In genomic region chr5:43561639-43562252, GRCm38 (mm10) we compare ENCODE assay signal across 13 mouse cellular contexts. TPM values are rescaled to one million over a fixed set of nuclear protein-coding genes. Genes with fewer than 3 reads are reported as not detected.
DNase-seq lines count a peak whose midpoint lies in the region; ATAC-seq and TF ChIP-seq lines count a peak whose summit lies in the region.
"Had no signal": no experiment of that assay in that cellular context is flagged by ENCODE, and none has a peak within 500 bp of the region (broad histone marks: within the 10 kb centered on the region; RNA-seq: fewer than 3 reads in every experiment).

No protein-coding gene starts in this region.

- H3K4me1 ChIP-seq in heart, embryonic 12.5 days (replicated peaks) = no peaks in the 10 kb centered on the region
- H3K4me1 ChIP-seq in kidney, postnatal 0 days (replicated peaks; ENCODE audit: insufficient read depth, low read length) = 0 out of 2 replicates have a peak, but pooled peaks cover 4% of the 10 kb centered on the region
- H3K4me1 ChIP-seq: forebrain, embryonic 13.5 days; midbrain, embryonic 13.5 days; neural tube, embryonic 15.5 days had no signal

- H3K9ac ChIP-seq in heart, embryonic 12.5 days = no peak overlapping the region
- H3K9ac ChIP-seq in kidney, postnatal 0 days (ENCODE audit: low read depth, low read length) = no peak overlapping the region
- H3K9ac ChIP-seq: forebrain, embryonic 13.5 days; midbrain, embryonic 13.5 days; neural tube, embryonic 15.5 days had no signal

- no peaks in the 10 kb centered on the region for H3K27me3 ChIP-seq in heart, embryonic 12.5 days (replicated peaks)
- no peaks in the 10 kb centered on the region for H3K27me3 ChIP-seq in kidney, postnatal 0 days (ENCODE audit: insufficient read depth, low read length)
- H3K27me3 ChIP-seq: forebrain, embryonic 13.5 days; midbrain, embryonic 13.5 days; neural tube, embryonic 15.5 days had no signal

- no peak overlapping the region for H3K27ac ChIP-seq in heart, embryonic 12.5 days (ENCODE audit: poor library complexity, severe bottlenecking)
- H3K27ac ChIP-seq in kidney, postnatal 0 days = peak overlapping the region; percentile 51; the same call in 1 of the 2 replicates
- H3K27ac ChIP-seq: forebrain, embryonic 13.5 days; midbrain, embryonic 13.5 days; neural tube, embryonic 15.5 days had no signal

- TF ChIP-seq CTCF in kidney, postnatal 0 days (IDR thresholded peaks at IDR 0.05; ENCODE audit: low read depth) = no peak; the same call in 1 of the 2 replicates

- no peaks in the 10 kb centered on the region for H3K9me3 ChIP-seq in heart, embryonic 12.5 days (replicated peaks)
- H3K9me3 ChIP-seq in kidney, postnatal 0 days (replicated peaks; ENCODE audit: low read length) = no peaks in the 10 kb centered on the region
- H3K9me3 ChIP-seq: forebrain, embryonic 13.5 days; midbrain, embryonic 13.5 days; neural tube, embryonic 15.5 days had no signal

- H3K4me2 ChIP-seq in heart, embryonic 12.5 days = no peak overlapping the region
- no peak overlapping the region for H3K4me2 ChIP-seq in kidney, postnatal 0 days (ENCODE audit: low read length)
- H3K4me2 ChIP-seq: forebrain, embryonic 13.5 days; midbrain, embryonic 13.5 days; neural tube, embryonic 15.5 days had no signal

- H3K36me3 ChIP-seq in heart, embryonic 12.5 days = no peaks in the 10 kb centered on the region
- no peaks in the 10 kb centered on the region for H3K36me3 ChIP-seq in kidney, postnatal 0 days (ENCODE audit: insufficient read depth, low read length)
- H3K36me3 ChIP-seq: midbrain, embryonic 13.5 days; neural tube, embryonic 15.5 days had no signal

- ATAC-seq in heart, embryonic 12.5 days (ENCODE audit: insufficient number of reproducible peaks, low FRiP score) = no peak
- peak; percentile 77; the same call in 1 of the 2 replicates for ATAC-seq in kidney, postnatal 0 days (replicated peaks; ENCODE audit: low FRiP score, low read depth)
- ATAC-seq: forebrain, embryonic 13.5 days; midbrain, embryonic 13.5 days had no signal

- H3K4me3 ChIP-seq in heart, embryonic 12.5 days = no peak overlapping the region
- H3K4me3 ChIP-seq in kidney, postnatal 0 days (replicated peaks; ENCODE audit: low read depth, low read length) = no peak overlapping the region
- H3K4me3 ChIP-seq: forebrain, embryonic 13.5 days; midbrain, embryonic 13.5 days; neural tube, embryonic 15.5 days had no signal

- DNase-seq in heart, adult 11 months = peak; percentile 93
- peak; percentile 17 to 31 for DNase-seq in right cerebral cortex, adult 2 months (ENCODE audit: low spot score in 2 of 2)
- DNase-seq in right cerebral cortex, postnatal 25 days = no peak
- peak; percentile 87 for DNase-seq in kidney, postnatal 0 days (ENCODE audit: low spot score)
- DNase-seq in testis, postnatal 14 days (ENCODE audit: low spot score) = peak; percentile 50
- DNase-seq in layer of hippocampus, adult 18-20 months (ENCODE audit: low spot score in 2 of 2) = no peak
- DNase-seq in layer of hippocampus, postnatal 10 days (ENCODE audit: low spot score in 2 of 2) = no peak
- DNase-seq: cerebellum, postnatal 10 days; liver had no signal

- 37% methylated on average over 2 of the region's 2 CpGs for WGBS in heart, embryonic 12.5 days
- WGBS in kidney, postnatal 0 days = 25% methylated on average over 2 of the region's 2 CpGs

RNA-seq across cellular contexts. Expression of gene C1qtnf7, which starts 46.4 kb away (rescaled TPM):
- 4.7 TPM in 2 replicates for polyA plus RNA-seq in heart, embryonic 12.5 days (2016; fragmentation: Nextera tagmentation; extraction: Ambion mirVana)
- 14.8 and 15.6 TPM in 2 replicates for polyA plus RNA-seq in kidney, postnatal 0 days (2015; fragmentation: Nextera tagmentation; extraction: Ambion mirVana)
- total RNA-seq in layer of hippocampus, adult 18-20 months (2021) = 1 to 10 TPM in 1 of 2 experiments, under 1 TPM in 1; 0.36 to 1.6 TPM
- total RNA-seq in layer of hippocampus, postnatal 10 days (2021) = under 1 TPM; 0.82 to 0.83 TPM

Comparison
In these comparisons a context has a peak if more than half of its experiments do, and no peak if none do; other contexts are left out.
1. DNase-seq: peak in heart, adult 11 months (single experiment), right cerebral cortex, adult 2 months (2 of 2), kidney, postnatal 0 days (single experiment) and testis, postnatal 14 days (single experiment); none in right cerebral cortex, postnatal 25 days (single experiment), layer of hippocampus, adult 18-20 months (0 of 2) and layer of hippocampus, postnatal 10 days (0 of 2).